Mouse (Mus musculus) testis, adult 2 months (tissue): Measurements from ENCODE around the gene 4930579F01Rik.

ENCODE experiments used
- CTCF ChIP-seq: fragments of 200-500 bp; IDR thresholded peaks from 2 replicates; pipeline ENCODE4 v1.5.1; 2012; ENCODE audit warnings: low read depth, mild to moderate bottlenecking, inconsistent platforms, low read length, moderate library complexity; ENCODE audit not compliant: control insufficient read depth, insufficient read depth, insufficient replicate concordance
- POLR2A ChIP-seq: fragments of 200-500 bp; IDR thresholded peaks from 2 replicates; pipeline ENCODE4 v1.6.1; 2012; ENCODE audit warnings: low read depth, mild to moderate bottlenecking, inconsistent platforms, low read length, moderate library complexity; ENCODE audit not compliant: control insufficient read depth

DNA sequence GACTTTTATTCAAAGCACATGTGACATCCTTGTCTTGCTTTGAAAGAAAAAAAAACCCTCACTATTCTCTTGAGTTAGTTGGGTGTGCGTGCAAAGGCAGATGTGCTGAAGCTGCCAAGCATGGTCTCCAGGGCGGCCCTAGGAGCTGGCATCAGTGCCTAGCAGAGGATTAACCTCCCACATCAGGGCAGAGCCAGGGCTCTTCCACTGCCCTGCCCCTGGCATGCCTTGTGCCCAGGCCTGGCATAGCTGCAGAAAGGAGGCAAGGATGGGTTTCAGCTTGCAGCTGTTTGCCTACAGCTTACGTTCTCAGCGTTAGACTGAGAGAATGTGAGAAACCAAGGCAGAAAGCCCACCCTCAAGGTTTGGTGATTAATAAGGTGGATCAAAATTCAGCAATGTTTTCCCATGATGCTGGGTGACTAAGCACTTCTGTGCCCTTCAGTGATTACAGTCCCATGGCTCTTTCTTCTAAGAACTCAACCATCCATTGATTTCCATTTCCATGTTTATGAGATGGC lies 18.9 kb upstream of the 4930579F01Rik start:
- no peak for TF ChIP-seq CTCF
- TF ChIP-seq POLR2A = no peak
